Comparison of ENCODE assay signal across 35 mouse cellular contexts in genomic region chr5:4308514-4308913, GRCm38 (mm10).
"Had no signal": no experiment of that assay in that cellular context is flagged by ENCODE, and none has a peak within 500 bp of the region (broad histone marks: within the 10 kb centered on the region; RNA-seq: fewer than 3 reads in every experiment).

No protein-coding gene starts in this region.

- H3K27ac ChIP-seq: heart, embryonic 13.5 days; heart, embryonic 15.5 days; hindbrain, embryonic 10.5 days; hindbrain, embryonic 12.5 days; hindbrain, embryonic 13.5 days; hindbrain, embryonic 14.5 days; hindbrain, embryonic 15.5 days; hindbrain, postnatal 0 days; intestine, embryonic 15.5 days; kidney, embryonic 15.5 days; kidney, postnatal 0 days; layer of hippocampus, adult 2 months; left cerebral cortex, adult 2 months had no signal

- H3K4me2 ChIP-seq: heart, embryonic 11.5 days; heart, embryonic 12.5 days; heart, embryonic 13.5 days; heart, embryonic 15.5 days; hindbrain, embryonic 12.5 days; hindbrain, embryonic 13.5 days; hindbrain, embryonic 14.5 days; hindbrain, embryonic 15.5 days; intestine, embryonic 15.5 days; kidney, embryonic 15.5 days had no signal

- H3K4me3 ChIP-seq: heart, embryonic 12.5 days; heart, embryonic 13.5 days; heart, embryonic 15.5 days; hindbrain, embryonic 10.5 days; hindbrain, embryonic 12.5 days; hindbrain, embryonic 13.5 days; hindbrain, embryonic 15.5 days; intestine, embryonic 15.5 days; kidney, embryonic 15.5 days; layer of hippocampus, adult 2 months; left cerebral cortex, adult 2 months had no signal

- H3K36me3 ChIP-seq: heart, embryonic 12.5 days; heart, embryonic 13.5 days; heart, embryonic 15.5 days; hindbrain, embryonic 10.5 days; hindbrain, embryonic 12.5 days; hindbrain, embryonic 13.5 days; hindbrain, embryonic 15.5 days; intestine, embryonic 15.5 days; kidney, embryonic 15.5 days had no signal

- DNase-seq: heart, postnatal 10 days; heart, postnatal 14 days; heart, postnatal 36 days; heart, postnatal 4 days; kidney, adult 11 months; kidney, adult 18-20 months; kidney, adult 2 months; kidney, adult 8-10 months; kidney, adult 9 months; kidney, postnatal 10 days; kidney, postnatal 14 days; kidney, postnatal 25 days; kidney, postnatal 36 days; kidney, postnatal 4 days; layer of hippocampus, adult 9-11 months; layer of hippocampus, postnatal 36 days had no signal

- ATAC-seq: hindbrain, embryonic 16.5 days; hindbrain, postnatal 0 days; inflammation-experienced regulatory T-cells, adult 6 months; intestine, embryonic 15.5 days; intestine, embryonic 16.5 days; intestine, postnatal 0 days had no signal

- H3K9ac ChIP-seq: heart, embryonic 12.5 days; heart, embryonic 13.5 days; heart, embryonic 15.5 days; hindbrain, embryonic 12.5 days; hindbrain, embryonic 13.5 days; hindbrain, embryonic 14.5 days; hindbrain, embryonic 15.5 days; intestine, embryonic 15.5 days; kidney, embryonic 15.5 days had no signal

- H3K4me1 ChIP-seq: intestine, embryonic 15.5 days; kidney, embryonic 15.5 days had no signal

- H3K9me3 ChIP-seq: heart, embryonic 12.5 days; heart, embryonic 13.5 days; heart, embryonic 15.5 days; hindbrain, embryonic 10.5 days; hindbrain, embryonic 12.5 days; hindbrain, embryonic 13.5 days; hindbrain, embryonic 15.5 days; intestine, embryonic 15.5 days; kidney, embryonic 15.5 days had no signal

- H3K27me3 ChIP-seq: heart, embryonic 12.5 days; heart, embryonic 13.5 days; heart, embryonic 15.5 days; hindbrain, embryonic 12.5 days; hindbrain, embryonic 13.5 days; hindbrain, embryonic 15.5 days; intestine, embryonic 15.5 days; kidney, embryonic 15.5 days had no signal
